Mouse (Mus musculus) E14TG2a.4 (cell line): ENCODE measurements at regions not wholly inside any gene's neighbourhood (a gene's known extent, or its start where the extent isn't known, plus 50 kb on each side); places are given as distances from the start of the nearest gene placed in this dataset.

Experiments
- CTCF ChIP-seq: conservative IDR thresholded peaks from 2 replicates; pipeline ENCODE4 v1.5.1; 2014; ENCODE audit warnings: low read length
- NANOG ChIP-seq: IDR thresholded peaks from 2 replicates; pipeline ENCODE4 v1.6.1; 2014; ENCODE audit warnings: borderline replicate concordance, low read length, mixed read lengths
- POU5F1 ChIP-seq: IDR thresholded peaks from 2 replicates; pipeline ENCODE4 v1.6.1; 2014; ENCODE audit warnings: low read length, borderline replicate concordance

- TF ChIP-seq CTCF (no peak), POU5F1 (no peak), NANOG (no peak)
These were observed 357.7 kb downstream of the Dync2h1 start for GRCm38 (mm10) chr9:6826581-6826980.
